Mouse (Mus musculus): ENCODE results near the gene Tomm22. TPM values are rescaled to one million over a fixed set of nuclear protein-coding genes. Genes with fewer than 3 reads are reported as not detected.

Tomm22 gene
- polyA plus RNA-seq, 1 experiment, result 110 TPM

GRCm38 (mm10) chr15:79658531-79659375 lies 11.9 kb upstream of the Tomm22 start, which contains the start of the genes Fam227a and Cby1:
Gene Fam227a (minus strand): TSS chr15:79658956.
Gene Cby1 (plus strand): TSS chr15:79659199.
- H3K36me3 ChIP-seq (ENCODE audit: control insufficient read depth, insufficient read depth), result no peaks in the 10 kb centered on the region
- H3K4me2 ChIP-seq (ENCODE audit: low read depth), result peak within 1 kb of the TSS; percentile 84
- peak within 1 kb of the TSS; percentile 40 for H3ac ChIP-seq (ENCODE audit: control insufficient read depth, insufficient read length)
- TF ChIP-seq MYOD1 (IDR thresholded peaks at IDR 0.05; ENCODE audit: control insufficient read depth in 1 of 3, insufficient read length in 2 of 3, low read depth in 2 of 3) (no peak), POLR2A (IDR thresholded peaks at IDR 0.05; ENCODE audit: insufficient read length, low read depth) (peak; percentile 88), MYOG (IDR thresholded peaks at IDR 0.05; ENCODE audit: control insufficient read depth in 1 of 3, insufficient read depth in 1 of 3, insufficient read length in 2 of 3, low read depth in 2 of 3) (peak in 1 of 3 experiments; percentile 18), TCF12 (IDR thresholded peaks at IDR 0.05; ENCODE audit: insufficient read depth, poor library complexity, severe bottlenecking) (no peak), POLR2AphosphoS2 (IDR thresholded peaks at IDR 0.05; ENCODE audit: insufficient read length, low read depth) (peak; percentile 86), SRF (IDR thresholded peaks at IDR 0.05; ENCODE audit: control insufficient read depth, insufficient read length, low read depth) (peak; percentile 7), CEBPB (IDR thresholded peaks at IDR 0.05; ENCODE audit: insufficient read depth, poor library complexity, severe bottlenecking) (no peak)
- no peaks in the 10 kb centered on the region for H3K27me3 ChIP-seq (ENCODE audit: control insufficient read depth, insufficient read depth, insufficient read length)
- H3K79me2 ChIP-seq (ENCODE audit: control insufficient read depth, insufficient read depth), result no peaks in the 10 kb centered on the region
- H3K4me3 ChIP-seq, result peak within 1 kb of the TSS; percentile 70

GRCm38 (mm10) chr15:79661852-79662251 lies 8.8 kb upstream of the Tomm22 start:
- Histone ChIP-seq H3K36me3 (ENCODE audit: control insufficient read depth, insufficient read depth) (no peaks in the 10 kb centered on the region), H3K4me2 (ENCODE audit: low read depth) (no peak overlapping the region), H3ac (ENCODE audit: control insufficient read depth, insufficient read length) (no peak overlapping the region), H3K79me2 (ENCODE audit: control insufficient read depth, insufficient read depth) (no peaks in the 10 kb centered on the region), H3K4me3 (no peak overlapping the region), H3K27me3 (ENCODE audit: control insufficient read depth, insufficient read depth, insufficient read length) (no peaks in the 10 kb centered on the region)
- TF ChIP-seq E2F4 (IDR thresholded peaks at IDR 0.05; ENCODE audit: insufficient read depth), result no peak

GRCm38 (mm10) chr15:79664666-79665065 lies 6.0 kb upstream of the Tomm22 start:
- no peak overlapping the region for H3K4me3 ChIP-seq
- TF ChIP-seq MAX (IDR thresholded peaks at IDR 0.05; ENCODE audit: low read depth) (no peak), POLR2AphosphoS2 (IDR thresholded peaks at IDR 0.05; ENCODE audit: insufficient read length, low read depth) (no peak), POLR2A (IDR thresholded peaks at IDR 0.05; ENCODE audit: insufficient read length, low read depth) (no peak), CEBPB (IDR thresholded peaks at IDR 0.05; ENCODE audit: insufficient read depth, poor library complexity, severe bottlenecking) (no peak), SRF (IDR thresholded peaks at IDR 0.05; ENCODE audit: control insufficient read depth, insufficient read length, low read depth) (no peak), MYOD1 (IDR thresholded peaks at IDR 0.05; ENCODE audit: control insufficient read depth in 1 of 3, insufficient read length in 2 of 3, low read depth in 2 of 3) (no peak), E2F4 (IDR thresholded peaks at IDR 0.05; ENCODE audit: insufficient read depth) (no peak), MYOG (IDR thresholded peaks at IDR 0.05; ENCODE audit: control insufficient read depth in 1 of 3, insufficient read depth in 1 of 3, insufficient read length in 2 of 3, low read depth in 2 of 3) (no peak), USF1 (IDR thresholded peaks at IDR 0.05; ENCODE audit: low read depth) (no peak), TCF3 (IDR thresholded peaks at IDR 0.05; ENCODE audit: insufficient read length, low read depth) (no peak), TCF12 (IDR thresholded peaks at IDR 0.05; ENCODE audit: insufficient read depth, poor library complexity, severe bottlenecking) (no peak), REST (IDR thresholded peaks at IDR 0.05; ENCODE audit: insufficient read depth, insufficient read length) (no peak)
- no peaks in the 10 kb centered on the region for H3K27me3 ChIP-seq (ENCODE audit: control insufficient read depth, insufficient read depth, insufficient read length)
- no peaks in the 10 kb centered on the region for H3K36me3 ChIP-seq (ENCODE audit: control insufficient read depth, insufficient read depth)
- H3ac ChIP-seq (ENCODE audit: control insufficient read depth, insufficient read length), result no peak overlapping the region
- no peak overlapping the region for H3K4me2 ChIP-seq (ENCODE audit: low read depth)
- H3K79me2 ChIP-seq (ENCODE audit: control insufficient read depth, insufficient read depth), result no peaks in the 10 kb centered on the region

DNA sequence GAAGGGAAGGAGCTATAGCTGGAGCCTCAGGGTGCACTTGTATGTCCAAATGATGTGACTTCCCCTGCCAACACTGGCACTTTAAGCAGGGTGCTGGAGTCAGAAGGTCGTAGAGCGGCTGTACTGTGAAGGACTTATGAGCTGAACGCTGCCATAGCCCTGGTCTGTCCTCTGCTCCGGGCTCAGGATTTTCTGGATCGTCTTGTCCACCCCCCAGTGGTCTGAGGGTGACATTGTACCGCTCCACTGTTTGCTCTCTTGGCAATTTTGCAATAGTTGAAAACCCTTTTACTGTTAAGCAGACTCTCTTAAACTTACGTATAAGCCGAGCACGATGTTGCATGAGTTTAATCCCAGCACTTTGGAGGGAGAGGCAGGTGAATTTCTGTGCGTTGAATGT lies 1.5 kb upstream of the Tomm22 start:
- H3K36me3 ChIP-seq (ENCODE audit: control insufficient read depth, insufficient read depth), result peaks cover 13% of the 10 kb centered on the region
- no peak overlapping the region for H3K4me3 ChIP-seq
- no peak overlapping the region for H3K4me2 ChIP-seq (ENCODE audit: low read depth)
- H3K27me3 ChIP-seq (ENCODE audit: control insufficient read depth, insufficient read depth, insufficient read length), result no peaks in the 10 kb centered on the region
- peaks cover 29% of the 10 kb centered on the region for H3K79me2 ChIP-seq (ENCODE audit: control insufficient read depth, insufficient read depth)
- TF ChIP-seq CEBPB (IDR thresholded peaks at IDR 0.05; ENCODE audit: insufficient read depth, poor library complexity, severe bottlenecking) (no peak), E2F4 (IDR thresholded peaks at IDR 0.05; ENCODE audit: insufficient read depth) (no peak), SRF (IDR thresholded peaks at IDR 0.05; ENCODE audit: control insufficient read depth, insufficient read length, low read depth) (no peak), TCF3 (IDR thresholded peaks at IDR 0.05; ENCODE audit: insufficient read length, low read depth) (no peak), MYOD1 (IDR thresholded peaks at IDR 0.05; ENCODE audit: control insufficient read depth in 1 of 3, insufficient read length in 2 of 3, low read depth in 2 of 3) (no peak), POLR2AphosphoS2 (IDR thresholded peaks at IDR 0.05; ENCODE audit: insufficient read length, low read depth) (no peak), REST (IDR thresholded peaks at IDR 0.05; ENCODE audit: insufficient read depth, insufficient read length) (no peak), MYOG (IDR thresholded peaks at IDR 0.05; ENCODE audit: control insufficient read depth in 1 of 3, insufficient read depth in 1 of 3, insufficient read length in 2 of 3, low read depth in 2 of 3) (no peak), USF1 (IDR thresholded peaks at IDR 0.05; ENCODE audit: low read depth) (no peak), MAX (IDR thresholded peaks at IDR 0.05; ENCODE audit: low read depth) (no peak), POLR2A (IDR thresholded peaks at IDR 0.05; ENCODE audit: insufficient read length, low read depth) (no peak)
- H3ac ChIP-seq (ENCODE audit: control insufficient read depth, insufficient read length), result no peak overlapping the region

GRCm38 (mm10) chr15:79670972-79671299 lies 275 bp downstream of the Tomm22 start:
- Histone ChIP-seq H3K36me3 (ENCODE audit: control insufficient read depth, insufficient read depth) (peaks cover 29% of the 10 kb centered on the region), H3K27me3 (ENCODE audit: control insufficient read depth, insufficient read depth, insufficient read length) (no peaks in the 10 kb centered on the region), H3ac (ENCODE audit: control insufficient read depth, insufficient read length) (peak overlapping the region; percentile 59), H3K79me2 (ENCODE audit: control insufficient read depth, insufficient read depth) (peaks cover 29% of the 10 kb centered on the region), H3K4me2 (ENCODE audit: low read depth) (peak overlapping the region; percentile 96), H3K4me3 (peak overlapping the region; percentile 76)
- no peak for TF ChIP-seq SRF (IDR thresholded peaks at IDR 0.05; ENCODE audit: control insufficient read depth, insufficient read length, low read depth)
- no peak for TF ChIP-seq POLR2A (IDR thresholded peaks at IDR 0.05; ENCODE audit: insufficient read length, low read depth)
- TF ChIP-seq TCF12 (IDR thresholded peaks at IDR 0.05; ENCODE audit: insufficient read depth, poor library complexity, severe bottlenecking), result no peak
- no peak for TF ChIP-seq REST (IDR thresholded peaks at IDR 0.05; ENCODE audit: insufficient read depth, insufficient read length)
- TF ChIP-seq CEBPB (IDR thresholded peaks at IDR 0.05; ENCODE audit: insufficient read depth, poor library complexity, severe bottlenecking), result no peak
- TF ChIP-seq POLR2AphosphoS2 (IDR thresholded peaks at IDR 0.05; ENCODE audit: insufficient read length, low read depth), result no peak
- TF ChIP-seq MAX (IDR thresholded peaks at IDR 0.05; ENCODE audit: low read depth), result no peak
- no peak for TF ChIP-seq TCF3 (IDR thresholded peaks at IDR 0.05; ENCODE audit: insufficient read length, low read depth)
- no peak for TF ChIP-seq E2F4 (IDR thresholded peaks at IDR 0.05; ENCODE audit: insufficient read depth)
- no peak for TF ChIP-seq MYOG (IDR thresholded peaks at IDR 0.05; ENCODE audit: control insufficient read depth in 1 of 3, insufficient read depth in 1 of 3, insufficient read length in 2 of 3, low read depth in 2 of 3)
- no peak for TF ChIP-seq MYOD1 (IDR thresholded peaks at IDR 0.05; ENCODE audit: control insufficient read depth in 1 of 3, insufficient read length in 2 of 3, low read depth in 2 of 3)
- no peak for TF ChIP-seq USF1 (IDR thresholded peaks at IDR 0.05; ENCODE audit: low read depth)
